ENCODE assay signal across 11 mouse cellular contexts in genomic region chr2:33717821-33718351, GRCm38 (mm10).
A peak's percentile ranks its signal among the peaks of the same experiment; 100 is the strongest.
DNase-seq lines count a peak whose midpoint lies in the region; ATAC-seq and TF ChIP-seq lines count a peak whose summit lies in the region.
"Had no signal": no experiment of that assay in that cellular context is flagged by ENCODE, and none has a peak within 500 bp of the region (broad histone marks: within the 10 kb centered on the region; RNA-seq: fewer than 3 reads in every experiment).

No protein-coding gene starts in this region.

- 0 out of 2 replicates have a peak, but pooled peaks have one; percentile 6 for TF ChIP-seq CTCF in lung, embryonic 14.5 days (IDR thresholded peaks at IDR 0.05; ENCODE audit: low read depth)
- no peak for TF ChIP-seq CTCF in liver, postnatal 0 days (IDR thresholded peaks at IDR 0.05; ENCODE audit: low read depth)

- H3K27ac ChIP-seq in lung, embryonic 14.5 days (ENCODE audit: low read depth) = no peak overlapping the region
- peak overlapping the region; percentile 32 for H3K27ac ChIP-seq in hindbrain, embryonic 12.5 days
- H3K27ac ChIP-seq in midbrain, embryonic 16.5 days (ENCODE audit: low read length) = no peak overlapping the region
- no peak overlapping the region for H3K27ac ChIP-seq in liver, postnatal 0 days (ENCODE audit: low read depth)
- H3K27ac ChIP-seq: liver, embryonic 14.5 days had no signal

- peak overlapping the region; percentile 49 for H3K4me2 ChIP-seq in lung, embryonic 14.5 days
- H3K4me2 ChIP-seq in hindbrain, embryonic 12.5 days (replicated peaks) = peak overlapping the region; percentile 42
- H3K4me2 ChIP-seq in midbrain, embryonic 16.5 days (ENCODE audit: low read length) = 0 out of 2 replicates have a peak overlapping the region, but pooled peaks have one; percentile 15
- H3K4me2 ChIP-seq in liver, postnatal 0 days (ENCODE audit: low read depth, low read length) = no peak overlapping the region

- no peak overlapping the region; the same call in 1 of the 2 replicates for H3K9ac ChIP-seq in lung, embryonic 14.5 days
- peak overlapping the region; percentile 38; the same call in 1 of the 2 replicates for H3K9ac ChIP-seq in hindbrain, embryonic 12.5 days
- no peak overlapping the region for H3K9ac ChIP-seq in midbrain, embryonic 16.5 days (ENCODE audit: low read depth, low read length)
- H3K9ac ChIP-seq in liver, postnatal 0 days (replicated peaks) = no peak overlapping the region
- H3K9ac ChIP-seq: liver, embryonic 14.5 days had no signal

- peak; percentile 70 for DNase-seq in embryo, embryonic 11 days
- DNase-seq in embryo, embryonic 10.5 days (ENCODE audit: low spot score) = no peak
- peak; percentile 52 for DNase-seq in lung, embryonic 14.5 days
- DNase-seq in lung, adult 18-20 months = no peak
- no peak for DNase-seq in spleen, postnatal 10 days (ENCODE audit: low spot score in 2 of 2)
- no peak for DNase-seq in liver, postnatal 0 days
- DNase-seq: cerebellum, adult 2 months; kidney, postnatal 10 days had no signal

- ATAC-seq in lung, embryonic 14.5 days (ENCODE audit: insufficient read depth) = peak; percentile 42; the same call in 1 of the 2 replicates
- ATAC-seq in hindbrain, embryonic 12.5 days (ENCODE audit: low FRiP score) = no peak
- ATAC-seq in midbrain, embryonic 16.5 days = no peak
- no peak for ATAC-seq in liver, postnatal 0 days

- peaks cover 25% of the 10 kb centered on the region for H3K27me3 ChIP-seq in lung, embryonic 14.5 days (ENCODE audit: insufficient read depth, low read length)
- peaks cover 8% of the 10 kb centered on the region for H3K27me3 ChIP-seq in hindbrain, embryonic 12.5 days
- peaks cover 6% of the 10 kb centered on the region; the same call in 1 of the 2 replicates for H3K27me3 ChIP-seq in midbrain, embryonic 16.5 days (ENCODE audit: control insufficient read depth, insufficient read depth, low read depth, low read length)
- peaks cover 19% of the 10 kb centered on the region; the same call in 1 of the 2 replicates for H3K27me3 ChIP-seq in liver, postnatal 0 days (ENCODE audit: insufficient read depth, low read length)

- 0 out of 2 replicates have a peak, but pooled peaks cover 7% of the 10 kb centered on the region for H3K4me1 ChIP-seq in lung, embryonic 14.5 days (ENCODE audit: insufficient read depth)
- H3K4me1 ChIP-seq in hindbrain, embryonic 12.5 days = peaks cover 72% of the 10 kb centered on the region
- H3K4me1 ChIP-seq in midbrain, embryonic 16.5 days (ENCODE audit: control insufficient read depth, insufficient read depth, low read length) = peaks cover 26% of the 10 kb centered on the region
- no peaks in the 10 kb centered on the region for H3K4me1 ChIP-seq in liver, postnatal 0 days (ENCODE audit: insufficient read depth)

- WGBS in lung, embryonic 14.5 days = 4% methylated on average over 21 of the region's 21 CpGs
- WGBS in hindbrain, embryonic 12.5 days = 9% methylated on average over 21 of the region's 21 CpGs
- WGBS in midbrain, embryonic 16.5 days = 10% methylated on average over 21 of the region's 21 CpGs
- WGBS in liver, postnatal 0 days (ENCODE audit: insufficient replicate concordance) = 38% methylated on average over 21 of the region's 21 CpGs

- TF ChIP-seq EP300 in liver, postnatal 0 days (IDR thresholded peaks at IDR 0.05; ENCODE audit: low read depth) = no peak

- H3K36me3 ChIP-seq in lung, embryonic 14.5 days (ENCODE audit: insufficient read depth) = no peaks in the 10 kb centered on the region
- H3K36me3 ChIP-seq in hindbrain, embryonic 12.5 days = no peaks in the 10 kb centered on the region
- H3K36me3 ChIP-seq in midbrain, embryonic 16.5 days (ENCODE audit: control insufficient read depth, insufficient read depth, low read length) = no peaks in the 10 kb centered on the region
- no peaks in the 10 kb centered on the region for H3K36me3 ChIP-seq in liver, postnatal 0 days (replicated peaks; ENCODE audit: insufficient read depth, low read length)

- peak overlapping the region; percentile 13; the same call in 1 of the 2 replicates for H3K4me3 ChIP-seq in lung, embryonic 14.5 days (ENCODE audit: low read depth, low read length)
- no peak overlapping the region for H3K4me3 ChIP-seq in hindbrain, embryonic 12.5 days
- H3K4me3 ChIP-seq in midbrain, embryonic 16.5 days (ENCODE audit: low read depth, low read length) = no peak overlapping the region
- H3K4me3 ChIP-seq in liver, postnatal 0 days (ENCODE audit: low read depth, low read length) = no peak overlapping the region

- H3K9me3 ChIP-seq in lung, embryonic 14.5 days (ENCODE audit: low read depth, low read length) = no peaks in the 10 kb centered on the region
- H3K9me3 ChIP-seq in hindbrain, embryonic 12.5 days (replicated peaks) = no peaks in the 10 kb centered on the region
- no peaks in the 10 kb centered on the region for H3K9me3 ChIP-seq in midbrain, embryonic 16.5 days (replicated peaks; ENCODE audit: control insufficient read depth, low read length, poor library complexity, severe bottlenecking)
- no peaks in the 10 kb centered on the region for H3K9me3 ChIP-seq in liver, postnatal 0 days (ENCODE audit: low read length)

Comparison
In these comparisons a context has a peak if more than half of its experiments do, and no peak if none do; other contexts are left out.
1. DNase-seq: peak in embryo, embryonic 11 days (single experiment) and lung, embryonic 14.5 days (single experiment); none in embryo, embryonic 10.5 days (single experiment), lung, adult 18-20 months (0 of 2), spleen, postnatal 10 days (0 of 2) and liver, postnatal 0 days (single experiment).